Mouse (Mus musculus): Measurements from ENCODE around the gene Gli2. TPM values are rescaled to one million over a fixed set of nuclear protein-coding genes. Genes with fewer than 3 reads are reported as not detected.

Gli2 gene
- polyA plus RNA-seq, 1 experiment from 2014 or later: 1.7 TPM

- Histone ChIP-seq H3K9ac (peak overlapping the region; percentile 19; the same call in 1 of the 2 replicates), H3K4me2 (no peak overlapping the region), H3K27me3 (no peaks in the 10 kb centered on the region), H3K4me1 (replicated peaks) (peaks cover 26% of the 10 kb centered on the region), H3K27ac (peak overlapping the region; percentile 48), H3K36me3 (no peaks in the 10 kb centered on the region), H3K4me3 (no peak overlapping the region), H3K9me3 (no peaks in the 10 kb centered on the region)
- ATAC-seq (ENCODE audit: low FRiP score): peak; percentile 90
- WGBS: 24% methylated on average over 10 of the region's 10 CpGs
Observed at GRCm38 (mm10) chr1:118954434-118955301, 98.8 kb downstream of the Gli2 start.

GRCm38 (mm10) chr1:118953031-118953430 lies 100.4 kb downstream of the Gli2 start:
- Histone ChIP-seq H3K9me3 (no peaks in the 10 kb centered on the region), H3K36me3 (no peaks in the 10 kb centered on the region), H3K27me3 (no peaks in the 10 kb centered on the region), H3K4me1 (replicated peaks) (peaks cover 26% of the 10 kb centered on the region), H3K4me3 (no peak overlapping the region), H3K27ac (no peak overlapping the region), H3K4me2 (no peak overlapping the region), H3K9ac (no peak overlapping the region)
- 87% methylated on average over 3 of the region's 3 CpGs for WGBS
- ATAC-seq (ENCODE audit: low FRiP score): no peak

DNA sequence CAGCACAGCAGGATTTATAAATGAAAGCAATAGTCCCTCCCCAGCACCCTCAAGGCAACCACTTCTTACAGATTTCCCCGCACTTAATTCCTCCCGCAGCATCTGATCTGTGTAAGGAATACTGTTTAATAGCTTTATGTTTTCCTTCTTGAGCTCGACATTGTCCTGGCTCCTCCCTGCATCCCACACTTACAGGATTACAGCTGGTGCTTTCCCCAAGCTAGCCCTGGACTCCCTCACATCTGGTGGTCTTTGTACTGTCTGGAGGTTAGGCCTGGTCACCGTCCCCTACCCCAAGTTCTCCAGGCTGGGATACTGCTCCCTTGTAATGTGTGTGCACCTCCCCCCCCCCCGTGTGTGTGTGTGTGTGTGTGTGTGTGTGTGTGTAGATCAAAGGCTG lies 101.1 kb downstream of the Gli2 start:
- Histone ChIP-seq H3K4me1 (replicated peaks) (peaks cover 26% of the 10 kb centered on the region), H3K27ac (no peak overlapping the region), H3K9me3 (no peaks in the 10 kb centered on the region), H3K27me3 (no peaks in the 10 kb centered on the region), H3K9ac (no peak overlapping the region), H3K4me3 (no peak overlapping the region), H3K36me3 (no peaks in the 10 kb centered on the region), H3K4me2 (no peak overlapping the region)
- 78% methylated on average over 5 of the region's 5 CpGs for WGBS
- no peak for ATAC-seq (ENCODE audit: low FRiP score)

DNA sequence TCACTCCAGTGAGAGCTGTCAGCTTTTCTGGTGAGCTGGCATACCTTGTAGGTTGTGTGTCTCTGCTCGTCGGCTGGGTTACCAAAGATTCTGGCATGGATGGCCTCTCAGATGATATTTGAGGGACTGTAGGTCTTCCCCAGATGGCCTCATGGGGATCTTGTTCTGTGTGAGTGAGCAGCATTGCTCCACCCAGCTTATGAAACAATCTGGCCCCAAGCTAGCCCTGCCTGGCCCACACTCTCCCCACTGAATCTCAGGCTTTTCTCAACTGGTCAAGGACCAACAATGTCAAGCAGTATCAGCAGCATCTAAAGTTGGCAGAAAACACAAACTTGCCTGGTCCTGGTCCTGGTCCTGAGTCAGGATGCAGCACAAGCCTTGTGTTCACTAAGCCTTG lies 105.0 kb downstream of the Gli2 start:
- Histone ChIP-seq H3K36me3 (no peaks in the 10 kb centered on the region), H3K27me3 (no peaks in the 10 kb centered on the region), H3K4me2 (no peak overlapping the region), H3K4me1 (replicated peaks) (no peaks in the 10 kb centered on the region), H3K9me3 (no peaks in the 10 kb centered on the region), H3K9ac (no peak overlapping the region), H3K4me3 (no peak overlapping the region), H3K27ac (no peak overlapping the region)
- 69% methylated on average over 2 of the region's 2 CpGs for WGBS
- ATAC-seq (ENCODE audit: low FRiP score): no peak

- Histone ChIP-seq H3K27me3 (no peaks in the 10 kb centered on the region), H3K9ac (no peak overlapping the region), H3K4me2 (no peak overlapping the region), H3K9me3 (no peaks in the 10 kb centered on the region), H3K36me3 (no peaks in the 10 kb centered on the region), H3K27ac (no peak overlapping the region), H3K4me1 (replicated peaks) (no peaks in the 10 kb centered on the region), H3K4me3 (no peak overlapping the region)
- WGBS: 85% methylated on average over 4 of the region's 4 CpGs
- ATAC-seq (ENCODE audit: low FRiP score): no peak
Observed at GRCm38 (mm10) chr1:118947221-118947620, 106.2 kb downstream of the Gli2 start.

- no peaks in the 10 kb centered on the region for H3K9me3 ChIP-seq
- no peak overlapping the region for H3K9ac ChIP-seq
- no peak overlapping the region for H3K4me2 ChIP-seq
- H3K4me3 ChIP-seq: no peak overlapping the region
- H3K4me1 ChIP-seq (replicated peaks): peaks cover 27% of the 10 kb centered on the region
- no peak for ATAC-seq (ENCODE audit: low FRiP score)
- H3K27ac ChIP-seq: no peak overlapping the region
- 33% methylated on average over 8 of the region's 8 CpGs for WGBS
- no peaks in the 10 kb centered on the region for H3K36me3 ChIP-seq
- no peaks in the 10 kb centered on the region for H3K27me3 ChIP-seq
Observed at GRCm38 (mm10) chr1:118941336-118941735, 112.1 kb downstream of the Gli2 start.

DNA sequence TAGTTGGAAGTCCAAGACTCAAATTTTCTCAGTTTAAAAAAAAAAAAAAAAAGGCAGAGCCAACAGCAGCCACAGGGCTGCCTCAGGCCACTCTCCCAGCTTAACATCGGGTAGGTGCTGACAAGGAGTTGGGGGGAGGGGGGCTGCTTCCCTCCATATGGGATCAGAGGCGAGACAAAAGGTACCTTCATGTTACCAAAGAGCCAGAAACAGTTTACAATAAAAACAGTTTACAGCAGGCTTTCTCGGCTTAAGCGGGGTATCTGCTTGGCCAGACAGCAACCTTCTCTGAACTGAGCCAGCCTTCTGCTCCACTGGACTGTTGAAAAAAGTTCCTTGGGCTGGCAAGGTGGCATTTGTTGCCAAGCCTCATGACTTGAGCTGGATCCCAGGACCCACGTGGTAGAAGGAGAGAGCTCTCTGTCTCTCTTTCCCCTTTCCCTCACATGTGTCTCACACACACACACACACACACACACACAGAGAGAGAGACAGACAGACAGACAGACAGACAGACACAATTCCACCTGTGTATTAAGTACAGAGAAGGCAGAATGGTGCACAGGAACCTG lies 113.1 kb downstream of the Gli2 start:
- Histone ChIP-seq H3K27ac (no peak overlapping the region), H3K36me3 (no peaks in the 10 kb centered on the region), H3K4me2 (no peak overlapping the region), H3K9me3 (no peaks in the 10 kb centered on the region), H3K4me3 (no peak overlapping the region), H3K27me3 (no peaks in the 10 kb centered on the region), H3K4me1 (replicated peaks) (peaks cover 37% of the 10 kb centered on the region), H3K9ac (no peak overlapping the region)
- ATAC-seq (ENCODE audit: low FRiP score): no peak
- WGBS: 43% methylated on average over 5 of the region's 5 CpGs

DNA sequence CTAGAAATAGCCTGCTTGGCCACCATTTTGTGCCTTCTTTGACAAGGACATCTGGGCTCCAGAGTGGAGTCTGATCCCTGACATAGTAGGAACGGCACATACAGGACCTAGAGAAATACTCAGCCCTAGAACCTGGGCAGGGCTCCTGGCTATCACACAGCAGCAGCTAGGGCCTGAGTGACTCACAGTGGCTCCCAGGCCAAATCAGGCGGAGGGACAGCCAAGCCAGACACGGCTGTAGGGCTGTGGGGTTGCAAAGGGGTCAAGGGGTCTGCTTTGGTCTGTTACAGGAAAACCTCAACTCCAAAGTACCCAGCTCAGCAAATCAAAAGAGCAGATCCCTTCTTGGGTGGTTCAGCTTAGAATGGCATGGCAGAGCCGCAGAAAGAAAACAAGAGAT lies 115.2 kb downstream of the Gli2 start:
- ATAC-seq (ENCODE audit: low FRiP score): no peak
- no peak overlapping the region for H3K4me2 ChIP-seq
- no peaks in the 10 kb centered on the region for H3K27me3 ChIP-seq
- no peaks in the 10 kb centered on the region for H3K36me3 ChIP-seq
- WGBS: 55% methylated on average over 4 of the region's 4 CpGs
- H3K4me3 ChIP-seq: no peak overlapping the region
- no peak overlapping the region for H3K27ac ChIP-seq
- H3K4me1 ChIP-seq (replicated peaks): peaks cover 40% of the 10 kb centered on the region
- H3K9me3 ChIP-seq: no peaks in the 10 kb centered on the region
- H3K9ac ChIP-seq: no peak overlapping the region

DNA sequence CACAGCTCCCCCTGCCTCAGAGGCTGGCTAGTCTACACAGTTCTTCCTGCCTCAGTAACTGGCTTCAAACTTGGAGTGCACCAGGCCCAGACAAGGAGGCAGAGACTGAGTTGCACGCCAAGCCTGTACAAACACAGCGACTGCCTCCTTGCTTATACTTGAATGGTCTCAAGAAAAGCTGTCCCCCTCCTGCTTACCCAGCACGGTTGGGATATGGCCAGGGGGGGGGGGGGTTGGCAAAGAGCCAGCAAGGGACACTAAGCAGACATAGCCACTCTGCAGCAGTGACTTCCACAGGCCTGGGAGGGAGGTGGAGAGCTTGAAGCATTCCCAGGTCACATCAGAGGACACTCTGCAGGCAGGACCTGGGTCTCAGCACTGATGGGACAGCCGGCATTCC lies 117.3 kb downstream of the Gli2 start:
- ATAC-seq (ENCODE audit: low FRiP score): peak; percentile 66
- 33% methylated on average over 4 of the region's 4 CpGs for WGBS
- peaks cover 29% of the 10 kb centered on the region for H3K4me1 ChIP-seq (replicated peaks)
- no peak overlapping the region for H3K4me3 ChIP-seq
- no peaks in the 10 kb centered on the region for H3K9me3 ChIP-seq
- no peaks in the 10 kb centered on the region for H3K27me3 ChIP-seq
- no peaks in the 10 kb centered on the region for H3K36me3 ChIP-seq
- no peak overlapping the region for H3K9ac ChIP-seq
- 0 out of 2 replicates have a peak overlapping the region, but pooled peaks have one; percentile 40 for H3K27ac ChIP-seq
- H3K4me2 ChIP-seq: no peak overlapping the region

DNA sequence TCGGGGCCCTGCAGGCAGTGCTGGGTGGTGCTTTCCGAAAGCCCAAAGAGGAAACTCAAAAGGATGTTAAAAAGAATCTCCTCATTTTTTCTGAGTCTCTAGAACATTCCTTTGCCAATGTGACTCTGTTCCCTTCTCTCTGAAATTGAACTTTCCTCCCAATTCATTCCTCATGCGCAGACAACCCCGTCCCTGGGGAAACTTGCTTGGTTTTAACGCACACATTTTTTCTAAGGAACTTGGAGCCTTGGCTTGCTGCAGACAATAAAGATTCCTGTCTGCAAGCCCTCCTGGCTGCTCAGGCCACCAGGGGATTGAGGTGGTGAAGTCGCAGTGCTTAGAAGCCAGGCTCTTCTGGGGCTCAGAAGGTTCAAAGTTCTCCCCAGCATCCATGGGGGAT lies 117.9 kb downstream of the Gli2 start:
- Histone ChIP-seq H3K9me3 (no peaks in the 10 kb centered on the region), H3K27ac (0 out of 2 replicates have a peak overlapping the region, but pooled peaks have one; percentile 40), H3K4me1 (replicated peaks) (peaks cover 24% of the 10 kb centered on the region), H3K36me3 (no peaks in the 10 kb centered on the region), H3K27me3 (no peaks in the 10 kb centered on the region), H3K9ac (no peak overlapping the region), H3K4me3 (no peak overlapping the region), H3K4me2 (no peak overlapping the region)
- WGBS: 51% methylated on average over 6 of the region's 6 CpGs
- no peak for ATAC-seq (ENCODE audit: low FRiP score)

GRCm38 (mm10) chr1:118932167-118932566 lies 121.3 kb downstream of the Gli2 start:
- Histone ChIP-seq H3K27ac (no peak overlapping the region), H3K4me1 (replicated peaks) (peaks cover 16% of the 10 kb centered on the region), H3K4me3 (no peak overlapping the region), H3K9ac (no peak overlapping the region), H3K4me2 (no peak overlapping the region), H3K9me3 (no peaks in the 10 kb centered on the region), H3K27me3 (no peaks in the 10 kb centered on the region), H3K36me3 (no peaks in the 10 kb centered on the region)
- ATAC-seq (ENCODE audit: low FRiP score): no peak
- over 99% methylated on average over 5 of the region's 5 CpGs for WGBS

GRCm38 (mm10) chr1:118927543-118928354 lies 125.7 kb downstream of the Gli2 start:
- no peaks in the 10 kb centered on the region for H3K36me3 ChIP-seq
- no peak overlapping the region for H3K4me2 ChIP-seq
- WGBS: 66% methylated on average over 12 of the region's 12 CpGs
- no peak overlapping the region for H3K27ac ChIP-seq
- H3K4me3 ChIP-seq: no peak overlapping the region
- H3K9me3 ChIP-seq: no peaks in the 10 kb centered on the region
- H3K27me3 ChIP-seq: no peaks in the 10 kb centered on the region
- no peak for ATAC-seq (ENCODE audit: low FRiP score)
- H3K4me1 ChIP-seq (replicated peaks): peaks cover 3% of the 10 kb centered on the region; the same call in 1 of the 2 replicates
- no peak overlapping the region for H3K9ac ChIP-seq

Measured in hindbrain, embryonic 13.5 days (tissue).